Mouse (Mus musculus) kidney, postnatal 0 days (tissue): ENCODE results near the gene Rogdi. TPM values are rescaled to one million over a fixed set of nuclear protein-coding genes. Genes with fewer than 3 reads are reported as not detected.
A peak's percentile ranks its signal among the peaks of the same experiment; 100 is the strongest.

Source experiments
- ATAC-seq: fragments of 200-750 bp; cut with Nextera tagmentation; replicated peaks from 2 replicates; pipeline ENCODE4 v1.8.0; 2017; ENCODE audit warnings: low read depth, moderate number of reproducible peaks, moderate TSS enrichment, moderate library complexity; ENCODE audit not compliant: low FRiP score
- DNase-seq: peaks from one replicate; pipeline ENCODE4 v3.0.0-alpha.2; 2016; ENCODE audit warnings: low spot score
- H3K27ac ChIP-seq: fragments of 300-500 bp; sonication (generic); 2 replicates; pipeline ENCODE4 v1.5.1; 2014; ENCODE audit warnings: mild to moderate bottlenecking
- H3K27me3 ChIP-seq: fragments of 300-500 bp; sonication (generic); 2 replicates; pipeline ENCODE4 v1.6.1; 2014; ENCODE audit warnings: low read length, mixed read lengths; ENCODE audit not compliant: insufficient read depth
- H3K36me3 ChIP-seq: fragments of 300-500 bp; sonication (generic); 2 replicates; pipeline ENCODE4 v1.6.1; 2014; ENCODE audit warnings: low read length, mixed read lengths; ENCODE audit not compliant: insufficient read depth
- H3K4me1 ChIP-seq: fragments of 300-500 bp; sonication (generic); replicated peaks from 2 replicates; pipeline ENCODE4 v1.6.1; 2014; ENCODE audit warnings: antibody characterized with exemption, low read length, mixed read lengths; ENCODE audit not compliant: insufficient read depth
- H3K4me2 ChIP-seq: fragments of 300-500 bp; sonication (generic); 2 replicates; pipeline ENCODE4 v1.6.1; 2014; ENCODE audit warnings: mild to moderate bottlenecking, low read length, moderate library complexity, mixed read lengths
- H3K4me3 ChIP-seq: fragments of 300-500 bp; sonication (generic); replicated peaks from 2 replicates; pipeline ENCODE4 v1.5.1; 2014; ENCODE audit warnings: low read depth, low read length
- H3K9ac ChIP-seq: fragments of 300-500 bp; sonication (generic); 2 replicates; pipeline ENCODE4 v1.6.1; 2014; ENCODE audit warnings: low read depth, low read length
- H3K9me3 ChIP-seq: fragments of 300-500 bp; sonication (generic); replicated peaks from 2 replicates; pipeline ENCODE4 v1.6.1; 2016; ENCODE audit warnings: low read length, inconsistent platforms, mixed read lengths
- CTCF ChIP-seq: IDR thresholded peaks from 2 replicates; pipeline ENCODE4 v1.5.1; 2016; ENCODE audit warnings: antibody characterized with exemption, low read depth, mild to moderate bottlenecking, moderate library complexity
- WGBS: fragments of 180-500 bp; shearing (Covaris S2); extraction: QIAGEN DNeasy Blood & Tissue Kit; methylation state at CpG from one replicate; pipeline ENCODE4 v1.1.7; 2014; 5-methylcytosine and 5-hydroxymethylcytosine counted together
- polyA plus RNA-seq: library from polyadenylated mRNA; unstranded; fragments of >200 nt; fragmentation: Nextera tagmentation; extraction: Ambion mirVana; gene quantifications from 2 replicates; pipeline ENCODE4 v1.2.1, GENCODE M21; 2015

Rogdi gene
- polyA plus RNA-seq, 1 experiment from 2014 or later: 90.7 TPM

GRCm38 (mm10) chr16:5045322-5045721 is 32.0 kb upstream of the Rogdi start:
- no peak for ATAC-seq
- peaks cover 37% of the 10 kb centered on the region for H3K36me3 ChIP-seq
- TF ChIP-seq CTCF: no peak
- DNase-seq: no peak
- H3K4me2 ChIP-seq: no peak overlapping the region
- no peak overlapping the region for H3K4me3 ChIP-seq
- no peak overlapping the region for H3K9ac ChIP-seq
- H3K27ac ChIP-seq: no peak overlapping the region
- peaks cover 16% of the 10 kb centered on the region for H3K4me1 ChIP-seq
- H3K9me3 ChIP-seq: no peaks in the 10 kb centered on the region
- WGBS: 97% methylated on average over 3 of the region's 3 CpGs
- no peaks in the 10 kb centered on the region for H3K27me3 ChIP-seq

- peaks cover 76% of the 10 kb centered on the region for H3K36me3 ChIP-seq
- H3K27me3 ChIP-seq: no peaks in the 10 kb centered on the region
- WGBS: 67% methylated on average over 5 of the region's 5 CpGs
- DNase-seq (peak; percentile 13), ATAC-seq (no peak)
- no peak overlapping the region for H3K27ac ChIP-seq
- no peak for TF ChIP-seq CTCF
- H3K9ac ChIP-seq: no peak overlapping the region
- no peaks in the 10 kb centered on the region for H3K4me1 ChIP-seq
- H3K4me2 ChIP-seq: no peak overlapping the region
- H3K4me3 ChIP-seq: no peak overlapping the region
- no peaks in the 10 kb centered on the region for H3K9me3 ChIP-seq
Measured at GRCm38 (mm10) chr16:5036649-5037234, 23.4 kb upstream of the Rogdi start.

DNA sequence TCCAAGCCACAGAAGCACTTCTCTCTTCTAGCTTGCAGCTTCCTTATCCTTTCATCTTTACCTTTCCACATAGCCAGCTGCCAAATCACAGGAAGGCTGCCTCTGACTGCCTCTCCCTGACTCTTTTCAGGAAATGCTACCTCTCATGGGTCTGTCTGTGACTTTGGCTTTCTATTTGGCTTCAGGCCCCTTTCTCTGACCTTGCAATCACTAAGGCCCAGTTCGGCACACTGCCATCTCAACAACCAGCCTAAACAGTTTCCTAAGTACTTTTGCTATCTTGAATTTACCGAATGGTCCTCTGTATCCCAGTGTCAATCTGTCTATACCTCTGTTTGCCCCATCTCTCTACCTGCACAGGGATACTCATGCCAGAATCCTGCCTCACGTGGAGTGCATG is 22.2 kb upstream of the Rogdi start:
- no peaks in the 10 kb centered on the region for H3K27me3 ChIP-seq

DNA sequence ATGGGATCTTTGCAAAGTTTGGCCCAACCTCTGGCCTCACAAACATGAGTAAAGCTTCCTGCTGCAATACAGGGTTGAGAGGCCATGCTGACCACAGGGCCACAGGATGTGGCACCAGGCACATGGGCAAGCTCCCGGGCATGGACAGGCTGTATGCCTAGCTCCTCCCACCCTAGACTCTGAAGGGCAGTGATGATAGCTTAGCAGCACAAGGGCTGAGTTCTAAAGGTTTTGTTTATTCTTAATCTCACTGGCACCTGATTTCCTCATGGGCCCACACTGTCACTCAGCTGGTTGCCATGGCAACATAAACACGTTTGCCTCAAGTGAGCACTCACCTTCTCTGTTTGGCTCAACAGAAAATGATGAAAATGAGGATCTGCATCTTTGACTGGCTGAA is 16.5 kb upstream of the Rogdi start:
- Histone ChIP-seq H3K9me3 (no peaks in the 10 kb centered on the region), H3K4me3 (no peak overlapping the region), H3K4me1 (no peaks in the 10 kb centered on the region), H3K4me2 (no peak overlapping the region), H3K36me3 (peaks cover 87% of the 10 kb centered on the region), H3K27ac (no peak overlapping the region), H3K27me3 (no peaks in the 10 kb centered on the region), H3K9ac (no peak overlapping the region)
- DNase-seq (no peak), ATAC-seq (no peak)
- 60% methylated on average over 2 of the region's 2 CpGs for WGBS
- no peak for TF ChIP-seq CTCF

More for the DNA sequence above, 22.2 kb upstream of the Rogdi start:
- WGBS: 95% methylated on average over 3 of the region's 3 CpGs
- Histone ChIP-seq H3K9ac (no peak overlapping the region), H3K36me3 (peaks cover 75% of the 10 kb centered on the region), H3K4me1 (no peaks in the 10 kb centered on the region), H3K9me3 (no peaks in the 10 kb centered on the region), H3K4me3 (no peak overlapping the region), H3K27ac (no peak overlapping the region), H3K4me2 (no peak overlapping the region)
- DNase-seq (no peak), ATAC-seq (no peak)
- no peak for TF ChIP-seq CTCF

DNA sequence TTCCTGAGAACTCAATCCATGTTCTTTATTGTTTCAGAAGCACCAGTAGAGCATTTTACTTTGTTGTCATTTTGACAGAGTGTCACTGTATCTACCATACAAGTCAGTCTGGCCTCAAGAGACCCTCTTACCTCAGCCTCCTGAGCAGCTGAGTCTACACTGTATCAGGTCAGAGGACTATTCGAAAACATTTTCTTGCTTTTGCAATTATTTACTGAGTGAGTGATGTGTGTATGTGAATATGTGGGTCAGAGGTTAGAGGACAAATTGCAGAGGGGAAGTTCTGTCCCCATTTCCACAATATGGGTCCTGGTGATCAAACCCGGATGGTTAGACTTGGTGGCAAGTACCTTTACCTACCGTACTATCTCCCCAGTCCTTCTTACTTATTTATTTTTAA is 10.7 kb upstream of the Rogdi start:
- Histone ChIP-seq H3K9ac (no peak overlapping the region), H3K9me3 (no peaks in the 10 kb centered on the region), H3K4me3 (no peak overlapping the region), H3K4me1 (no peaks in the 10 kb centered on the region), H3K27me3 (no peaks in the 10 kb centered on the region), H3K27ac (no peak overlapping the region), H3K4me2 (no peak overlapping the region), H3K36me3 (peaks cover 86% of the 10 kb centered on the region)
- no peak for TF ChIP-seq CTCF
- 91% methylated on average over 3 of the region's 3 CpGs for WGBS
- ATAC-seq: no peak
- DNase-seq: no peak

DNA sequence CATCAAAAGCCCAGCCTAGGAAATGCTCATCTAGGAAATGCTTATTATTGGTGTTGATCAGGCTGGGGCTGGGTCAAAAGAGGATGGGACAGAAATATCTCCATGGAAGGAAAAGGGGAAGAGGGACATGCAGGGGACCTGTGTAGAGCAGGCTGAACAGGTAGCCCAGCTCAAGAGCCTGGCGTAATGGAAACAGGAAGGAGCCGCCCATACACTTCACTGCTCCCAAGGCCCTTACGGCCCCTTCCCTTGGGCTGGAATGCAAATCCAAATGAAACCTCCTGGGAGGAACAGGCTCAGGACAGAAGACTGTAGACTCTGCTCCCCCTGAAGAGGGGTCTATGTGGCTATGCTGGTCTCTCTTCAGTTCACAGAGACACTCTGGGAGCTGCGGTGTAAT is 1.2 kb upstream of the Rogdi start:
- no peaks in the 10 kb centered on the region for H3K9me3 ChIP-seq
- 81% methylated on average over 4 of the region's 4 CpGs for WGBS
- no peak for DNase-seq

More for the DNA sequence above, 1.2 kb upstream of the Rogdi start:
- H3K27me3 ChIP-seq: no peaks in the 10 kb centered on the region
- H3K9ac ChIP-seq: no peak overlapping the region
- peak overlapping the region; percentile 31; the same call in 1 of the 2 replicates for H3K27ac ChIP-seq
- H3K4me2 ChIP-seq: no peak overlapping the region
- no peak for TF ChIP-seq CTCF
- ATAC-seq: no peak
- H3K36me3 ChIP-seq: peaks cover 46% of the 10 kb centered on the region
- peaks cover 8% of the 10 kb centered on the region for H3K4me1 ChIP-seq
- no peak overlapping the region for H3K4me3 ChIP-seq
